Mouse (Mus musculus) limb, embryonic 14.5 days (tissue): ENCODE data around the gene Mypop. TPM values are rescaled to one million over a fixed set of nuclear protein-coding genes. Genes with fewer than 3 reads are reported as not detected.

Experiments
- ATAC-seq: fragments of 200-750 bp; cut with Nextera tagmentation; 2 replicates; pipeline ENCODE4 v1.8.0; 2017; ENCODE audit warnings: low read depth, moderate number of reproducible peaks, moderate TSS enrichment; ENCODE audit not compliant: low FRiP score
- DNase-seq: peaks from one replicate; pipeline ENCODE4 v3.0.0-alpha.2; 2015; ENCODE audit warnings: low spot score
- H3K27ac ChIP-seq: fragments of 300-500 bp; sonication (generic); replicated peaks from 2 replicates; pipeline ENCODE4 v1.5.1; 2014; ENCODE audit warnings: low read depth, mild to moderate bottlenecking, low read length, moderate library complexity, mixed read lengths
- H3K27me3 ChIP-seq: fragments of 300-500 bp; sonication (generic); 2 replicates; pipeline ENCODE4 v1.6.1; 2014; ENCODE audit warnings: low read length, mixed read lengths; ENCODE audit not compliant: control insufficient read depth, insufficient read depth
- H3K36me3 ChIP-seq: fragments of 300-500 bp; sonication (generic); 2 replicates; pipeline ENCODE4 v1.6.1; 2014; ENCODE audit warnings: mild to moderate bottlenecking, low read length, moderate library complexity, mixed read lengths; ENCODE audit not compliant: control insufficient read depth, insufficient read depth
- H3K4me1 ChIP-seq: fragments of 300-500 bp; sonication (generic); 2 replicates; pipeline ENCODE4 v1.6.1; 2014; ENCODE audit warnings: antibody characterized with exemption, low read length, mixed read lengths; ENCODE audit not compliant: control insufficient read depth, insufficient read depth
- H3K4me2 ChIP-seq: fragments of 300-500 bp; sonication (generic); replicated peaks from 2 replicates; pipeline ENCODE4 v1.6.1; 2014; ENCODE audit warnings: low read depth, mild to moderate bottlenecking, low read length, moderate library complexity; ENCODE audit not compliant: severe bottlenecking
- H3K4me3 ChIP-seq: fragments of 300-500 bp; sonication (generic); replicated peaks from 2 replicates; pipeline ENCODE4 v1.5.1; 2014; ENCODE audit warnings: low read length
- H3K9ac ChIP-seq: fragments of 300-500 bp; sonication (generic); 2 replicates; pipeline ENCODE4 v1.6.1; 2014; ENCODE audit warnings: mild to moderate bottlenecking, low read depth, low read length, moderate library complexity; ENCODE audit not compliant: severe bottlenecking
- H3K9me3 ChIP-seq: fragments of 300-500 bp; sonication (generic); 2 replicates; pipeline ENCODE4 v1.6.1; 2016; ENCODE audit warnings: low read length; ENCODE audit not compliant: control insufficient read depth
- POLR2A ChIP-seq: fragments of 200-500 bp; IDR thresholded peaks from 2 replicates; pipeline ENCODE4 v1.8.0; 2012; ENCODE audit warnings: inconsistent platforms, mild to moderate bottlenecking, moderate library complexity, borderline replicate concordance; ENCODE audit not compliant: insufficient read depth, insufficient read length; ENCODE audit errors: extremely low read depth
- WGBS: fragments of 180-500 bp; shearing (Covaris S2); extraction: QIAGEN DNeasy Blood & Tissue Kit; methylation state at CpG from one replicate; pipeline ENCODE4 v1.1.7; 2014; 5-methylcytosine and 5-hydroxymethylcytosine counted together
- polyA plus RNA-seq, 2 experiments: library from polyadenylated mRNA; depleted of rRNA in 1 of 2; stranded (reverse) in 1 of 2; unstranded in 1 of 2; fragments of >200 nt; fragmentation: Nextera tagmentation in 1 of 2; extraction: Ambion mirVana in 1 of 2; gene quantifications; 2 replicates each; pipeline versions ENCODE4 v1.2.1 to v1.2.3; 2012 to 2014

Gene Mypop
- polyA plus RNA-seq, 2 experiments: 5.7 to 13.6 TPM

DNA sequence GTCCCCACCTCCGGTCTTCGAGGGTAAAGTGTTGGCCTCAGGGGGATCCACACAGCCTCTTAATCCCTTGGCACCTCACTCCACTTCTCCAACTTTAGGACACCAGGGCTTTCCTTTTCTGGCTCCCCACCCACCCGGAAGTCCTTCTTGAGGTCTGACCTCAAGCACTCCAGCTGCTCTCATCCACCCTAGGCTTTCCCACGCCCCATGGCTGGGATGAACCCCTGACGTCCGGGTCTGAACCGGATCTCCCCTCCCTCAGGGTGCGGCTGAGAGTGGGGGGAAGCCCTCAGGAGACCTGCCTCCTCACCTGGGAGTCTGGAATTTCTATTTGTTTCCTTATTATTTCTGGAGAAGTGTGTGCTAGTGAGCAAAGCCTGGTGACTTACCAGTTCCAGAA, 30.0 kb downstream of the Mypop start:
- peaks cover 32% of the 10 kb centered on the region for H3K27me3 ChIP-seq
- no peak overlapping the region; the same call in 1 of the 2 replicates for H3K4me2 ChIP-seq
- ATAC-seq (no peak), DNase-seq (no peak)
- TF ChIP-seq POLR2A: no peak
- peaks cover 9% of the 10 kb centered on the region; the same call in 1 of the 2 replicates for H3K4me1 ChIP-seq
- H3K9me3 ChIP-seq: no peaks in the 10 kb centered on the region
- H3K36me3 ChIP-seq: no peaks in the 10 kb centered on the region
- 24% methylated on average over 8 of the region's 8 CpGs for WGBS
- 0 out of 2 replicates have a peak overlapping the region, but pooled peaks have one; percentile 5 for H3K4me3 ChIP-seq
- H3K27ac ChIP-seq: no peak overlapping the region
- no peak overlapping the region for H3K9ac ChIP-seq

DNA sequence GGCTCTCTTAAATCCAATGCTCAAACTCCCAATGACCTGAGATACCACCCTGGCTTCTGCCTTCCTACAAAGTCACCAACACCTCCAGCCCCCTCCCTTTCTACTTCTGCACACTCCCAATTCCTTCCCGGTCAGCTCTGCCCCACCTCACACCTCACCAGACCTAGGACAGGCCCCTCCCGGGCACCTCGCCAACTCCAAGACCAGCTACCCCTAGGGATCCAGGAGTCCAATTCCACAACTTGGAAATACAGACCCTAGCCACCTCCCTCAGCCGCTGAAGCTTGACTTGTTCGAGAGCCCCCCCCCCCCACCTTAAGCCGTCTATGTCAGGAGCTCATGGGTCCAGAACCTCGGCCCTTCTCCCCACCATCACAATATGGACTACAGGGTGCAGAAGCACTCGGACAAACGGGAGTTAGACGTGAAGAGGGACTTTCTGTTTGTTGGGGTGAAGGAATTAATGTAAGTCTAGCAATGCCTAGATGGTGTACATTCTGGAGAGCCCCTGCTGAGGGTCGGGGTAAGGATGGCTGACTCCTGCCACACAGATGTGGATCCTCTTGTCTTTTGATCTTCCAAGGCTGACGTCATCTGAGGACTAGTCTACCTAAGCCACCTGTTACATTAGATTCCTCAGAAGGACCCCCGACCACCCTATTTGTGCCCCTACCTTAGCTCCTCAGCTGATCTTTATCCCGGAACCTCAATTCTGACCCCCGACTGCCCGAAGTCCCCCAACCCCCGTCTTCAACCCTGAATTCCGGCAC, 31.3 kb downstream of the Mypop start:
- Histone ChIP-seq H3K4me2 (peak overlapping the region; percentile 28; the same call in 1 of the 2 replicates), H3K9ac (no peak overlapping the region), H3K4me1 (peaks cover 9% of the 10 kb centered on the region; the same call in 1 of the 2 replicates), H3K27me3 (peaks cover 32% of the 10 kb centered on the region), H3K9me3 (no peaks in the 10 kb centered on the region), H3K27ac (no peak overlapping the region), H3K4me3 (peak overlapping the region; percentile 75), H3K36me3 (no peaks in the 10 kb centered on the region)
- DNase-seq: no peak
- 51% methylated on average over 18 of the region's 18 CpGs for WGBS
- no peak for ATAC-seq
- TF ChIP-seq POLR2A: no peak

DNA sequence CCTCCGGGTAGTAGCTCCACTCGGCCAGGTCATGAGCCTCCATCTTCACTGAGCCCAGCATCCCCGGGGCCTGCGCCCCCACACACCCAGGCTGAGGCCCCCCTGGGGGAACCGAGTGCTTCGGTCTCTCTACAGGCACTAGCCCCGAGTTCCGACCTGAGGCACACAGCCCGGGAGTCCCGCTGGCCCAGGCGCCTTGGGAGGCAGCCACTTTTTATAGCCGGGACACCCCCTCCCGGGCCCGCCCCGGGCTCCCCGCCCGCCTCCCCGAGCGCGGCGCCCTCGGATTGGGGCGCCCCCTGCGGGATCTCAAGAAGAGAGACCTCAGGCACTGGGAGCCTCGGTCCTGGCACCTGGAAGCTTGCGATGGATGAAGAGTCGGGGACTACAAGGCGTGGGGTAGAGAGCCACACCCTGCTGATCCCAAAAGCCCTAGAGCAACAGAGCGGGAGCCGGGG, 32.3 kb downstream of the Mypop start, which contains the start of gene Foxa3:
Gene Foxa3 (minus strand): TSS at position 182 of the 458 bp plus-strand sequence.
- Histone ChIP-seq H3K4me1 (peaks cover 9% of the 10 kb centered on the region; the same call in 1 of the 2 replicates), H3K9ac (peak within 1 kb of the TSS; percentile 86), H3K27me3 (peaks cover 32% of the 10 kb centered on the region), H3K36me3 (no peaks in the 10 kb centered on the region), H3K4me3 (peak within 1 kb of the TSS; percentile 75), H3K9me3 (no peaks in the 10 kb centered on the region), H3K27ac (no peak within 1 kb of the TSS), H3K4me2 (peak within 1 kb of the TSS; percentile 62; the same call in 1 of the 2 replicates)
- no peak for ATAC-seq
- TF ChIP-seq POLR2A: no peak
- no peak for DNase-seq
- 2% methylated on average over 30 of the region's 30 CpGs for WGBS

DNA sequence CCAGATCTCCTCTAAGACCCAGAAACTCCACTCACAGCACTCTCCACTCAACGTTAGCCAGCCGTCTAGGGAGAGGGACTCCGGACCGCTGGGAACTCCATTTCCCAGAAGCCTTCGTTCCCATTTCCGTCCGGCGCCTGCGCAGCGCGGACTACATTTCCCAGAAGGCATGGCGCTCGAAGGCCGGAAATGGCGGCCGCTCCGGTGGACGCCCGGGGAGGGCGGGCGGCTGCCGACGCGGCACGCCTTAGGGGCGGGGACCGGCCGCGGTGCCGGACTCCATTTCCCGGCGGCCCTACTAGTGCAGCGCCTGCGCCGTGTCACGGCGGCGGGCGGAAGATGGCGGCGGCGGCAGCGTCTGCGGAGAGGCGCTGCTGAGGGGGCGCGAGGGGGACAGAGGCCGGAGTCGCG, 33.1 kb downstream of the Mypop start, which contains the start of gene Sympk:
Gene Sympk (plus strand): TSS at position 282 of the 411 bp plus-strand sequence.
- 0% methylated on average over 38 of the region's 50 CpGs for WGBS
- peaks cover 7% of the 10 kb centered on the region for H3K36me3 ChIP-seq
- H3K9ac ChIP-seq: peak within 1 kb of the TSS; percentile 86
- ATAC-seq (peak; percentile 95), DNase-seq (peak; percentile 97)
- no peaks in the 10 kb centered on the region for H3K9me3 ChIP-seq
- H3K27me3 ChIP-seq: peaks cover 32% of the 10 kb centered on the region
- H3K4me3 ChIP-seq: peak within 1 kb of the TSS; percentile 75
- peaks cover 9% of the 10 kb centered on the region; the same call in 1 of the 2 replicates for H3K4me1 ChIP-seq
- H3K27ac ChIP-seq: no peak within 1 kb of the TSS
- TF ChIP-seq POLR2A: peak; percentile 50; the same call in 1 of the 2 replicates
- H3K4me2 ChIP-seq: peak within 1 kb of the TSS; percentile 62

DNA sequence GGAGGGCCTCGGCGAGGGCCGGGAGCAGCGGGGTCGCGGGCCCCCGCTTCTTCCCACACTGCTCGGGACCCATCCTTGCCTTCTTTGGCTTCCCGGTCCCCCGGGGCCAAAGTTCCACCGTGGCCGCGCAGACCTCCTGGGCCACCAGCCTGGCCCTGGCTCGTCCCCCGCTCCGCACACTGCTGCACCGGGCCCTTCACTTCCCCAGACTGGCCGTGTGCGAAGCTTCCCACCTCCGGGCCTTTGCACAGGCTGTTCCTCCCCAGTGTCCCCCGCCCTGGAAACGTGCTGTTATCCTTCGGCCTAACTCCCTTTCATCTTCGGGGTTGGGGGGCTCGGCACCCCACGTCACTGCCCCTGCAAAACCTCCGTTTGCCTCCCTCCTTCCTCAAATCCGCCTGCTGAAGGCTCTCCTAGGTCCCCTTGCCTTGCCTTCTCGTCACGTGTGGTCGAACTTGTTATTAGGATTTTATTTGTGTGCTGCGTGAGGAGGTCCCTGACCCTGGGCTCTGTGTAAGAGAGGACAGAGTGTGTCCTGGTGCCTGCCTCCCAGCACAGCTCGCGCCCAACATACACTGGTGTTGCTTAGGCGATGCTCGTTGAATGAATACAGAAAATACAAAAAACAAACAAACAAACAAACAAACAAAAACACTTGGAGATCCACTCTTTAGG, 33.7 kb downstream of the Mypop start:
- Histone ChIP-seq H3K9me3 (no peaks in the 10 kb centered on the region), H3K27ac (no peak overlapping the region), H3K36me3 (peaks cover 13% of the 10 kb centered on the region), H3K9ac (peak overlapping the region; percentile 86), H3K4me3 (peak overlapping the region; percentile 75), H3K4me2 (peak overlapping the region; percentile 62), H3K4me1 (peaks cover 9% of the 10 kb centered on the region; the same call in 1 of the 2 replicates), H3K27me3 (peaks cover 32% of the 10 kb centered on the region)
- 2% methylated on average over 25 of the region's 36 CpGs for whole genome bisulfite sequencing
- ATAC-seq (peak; percentile 35), DNase-seq (no peak)
- no peak for TF ChIP-seq POLR2A
